In the genomic region with DNA sequence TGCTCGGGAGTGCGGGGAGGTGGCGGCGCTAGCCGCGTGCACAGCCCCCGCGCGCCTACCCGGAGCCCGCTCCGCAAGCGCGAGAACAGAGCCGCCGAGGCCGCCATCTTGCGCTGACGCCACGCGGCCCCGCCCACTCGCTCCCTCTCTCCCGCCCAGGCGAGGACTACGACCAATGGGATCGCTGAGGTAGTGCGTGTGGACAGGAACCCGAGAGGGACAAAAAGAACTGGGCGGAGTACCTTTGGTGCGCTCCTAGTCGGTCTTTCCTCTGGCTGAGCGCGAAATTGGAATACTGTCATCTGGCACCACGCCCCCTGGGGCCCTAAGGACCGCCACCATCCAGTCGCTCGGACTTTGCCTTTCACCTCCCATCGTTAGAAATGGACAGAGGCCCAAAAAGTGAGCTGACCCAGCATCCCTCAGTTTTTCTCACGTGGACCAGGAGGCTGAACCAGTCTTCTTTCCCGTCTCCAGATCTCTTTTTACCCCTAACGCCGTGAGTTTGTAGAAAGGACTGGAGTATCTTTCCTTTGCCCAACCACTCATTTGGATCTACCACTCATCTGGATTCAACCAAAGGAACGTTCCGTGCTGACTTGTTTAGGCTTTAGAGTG, we compare ENCODE assay signal across 8 mouse cellular contexts. TPM values are rescaled to one million over a fixed set of nuclear protein-coding genes. Genes with fewer than 3 reads are reported as not detected.
DNase-seq lines count a peak whose midpoint lies in the region; ATAC-seq and TF ChIP-seq lines count a peak whose summit lies in the region.

TSS of gene Timm50 (minus strand) at position 147 of the 618 bp plus-strand sequence.

- TF ChIP-seq POLR2A in heart, adult 2 months (IDR thresholded peaks at IDR 0.05; ENCODE audit: insufficient read depth, low read depth, low read length): peak; percentile 68

- intact Hi-C loops in heart, adult 2 months (cut with DNase I): loop anchor here (1.0 to 2.0 kb wide), 2 partner anchors 26 to 33 kb away; partner anchors contain the start of gene Supt5

- no peak; the same call in 1 of the 2 replicates for TF ChIP-seq CTCF in heart, adult 2 months (IDR thresholded peaks at IDR 0.05)

- H3K4me2 ChIP-seq in embryonic facial prominence, embryonic 14.5 days (ENCODE audit: low read depth, low read length): peak within 1 kb of the TSS; percentile 87
- peak within 1 kb of the TSS; percentile 90 for H3K4me2 ChIP-seq in limb, embryonic 13.5 days (replicated peaks)
- peak within 1 kb of the TSS; percentile 94 for H3K4me2 ChIP-seq in midbrain, embryonic 16.5 days (ENCODE audit: low read length)

- H3K9ac ChIP-seq in embryonic facial prominence, embryonic 14.5 days (ENCODE audit: low read depth, low read length): peak within 1 kb of the TSS; percentile 93
- peak within 1 kb of the TSS; percentile 77 for H3K9ac ChIP-seq in heart, adult 2 months (ENCODE audit: low read depth, low read length)
- H3K9ac ChIP-seq in limb, embryonic 13.5 days: peak within 1 kb of the TSS; percentile 91
- H3K9ac ChIP-seq in midbrain, embryonic 16.5 days (ENCODE audit: low read depth, low read length): peak within 1 kb of the TSS; percentile 90

- WGBS in embryonic facial prominence, embryonic 14.5 days: 2% methylated on average over 31 of the region's 45 CpGs
- WGBS in heart, adult 2 months: under 1% methylated on average over 45 of the region's 45 CpGs
- WGBS in limb, embryonic 13.5 days: under 1% methylated on average over 41 of the region's 45 CpGs
- under 1% methylated on average over 35 of the region's 45 CpGs for WGBS in midbrain, embryonic 16.5 days

- DNase-seq in 3T3-L1 (ENCODE audit: low read depth, low spot score): peak; percentile 96
- peak; percentile 93 to 96 for DNase-seq in adrenal gland, postnatal 4 days (ENCODE audit: low spot score in 2 of 2)
- peak; percentile 98 for DNase-seq in embryonic facial prominence, embryonic 14.5 days (ENCODE audit: low spot score)
- DNase-seq in heart, adult 2 months: peak; percentile 98 to 99
- peak; percentile 97 to 98 for DNase-seq in kidney, adult 8-10 months
- DNase-seq in spleen, postnatal 10 days (ENCODE audit: low spot score in 2 of 2): peak; percentile 96 to 99

- H3K36me3 ChIP-seq in embryonic facial prominence, embryonic 14.5 days (ENCODE audit: control insufficient read depth, insufficient read depth, low read length): peaks cover 64% of the 10 kb centered on the region
- no peaks in the 10 kb centered on the region for H3K36me3 ChIP-seq in heart, adult 2 months (ENCODE audit: control insufficient read depth, insufficient read depth, low read length)
- peaks cover 66% of the 10 kb centered on the region for H3K36me3 ChIP-seq in limb, embryonic 13.5 days
- H3K36me3 ChIP-seq in midbrain, embryonic 16.5 days (ENCODE audit: control insufficient read depth, insufficient read depth, low read length): peaks cover 34% of the 10 kb centered on the region

- ATAC-seq in embryonic facial prominence, embryonic 14.5 days (ENCODE audit: low read depth): peak; percentile 99
- ATAC-seq in limb, embryonic 13.5 days (ENCODE audit: low FRiP score, low read depth): peak; percentile 98
- peak; percentile 97 for ATAC-seq in midbrain, embryonic 16.5 days

- TF ChIP-seq EP300 in heart, adult 2 months (IDR thresholded peaks at IDR 0.05; ENCODE audit: insufficient read depth, low read depth, low read length): peak; percentile 78; the same call in 1 of the 2 replicates

- H3K79me2 ChIP-seq in heart, adult 2 months (replicated peaks; ENCODE audit: control insufficient read depth, insufficient read depth, low read length): no peaks in the 10 kb centered on the region

- H3K27me3 ChIP-seq in embryonic facial prominence, embryonic 14.5 days (replicated peaks; ENCODE audit: control insufficient read depth, insufficient read depth, low read length): no peaks in the 10 kb centered on the region
- H3K27me3 ChIP-seq in heart, adult 2 months (ENCODE audit: control insufficient read depth, insufficient read depth, low read length): no peaks in the 10 kb centered on the region
- no peaks in the 10 kb centered on the region for H3K27me3 ChIP-seq in limb, embryonic 13.5 days
- H3K27me3 ChIP-seq in midbrain, embryonic 16.5 days (ENCODE audit: control insufficient read depth, insufficient read depth, low read depth, low read length): no peaks in the 10 kb centered on the region

- H3K4me1 ChIP-seq in embryonic facial prominence, embryonic 14.5 days (ENCODE audit: control insufficient read depth, insufficient read depth, low read length): peaks cover 7% of the 10 kb centered on the region; the same call in 1 of the 2 replicates
- H3K4me1 ChIP-seq in heart, adult 2 months (ENCODE audit: control insufficient read depth, insufficient read depth, low read length): peaks cover 4% of the 10 kb centered on the region
- H3K4me1 ChIP-seq in limb, embryonic 13.5 days: peaks cover 19% of the 10 kb centered on the region
- peaks cover 9% of the 10 kb centered on the region for H3K4me1 ChIP-seq in midbrain, embryonic 16.5 days (ENCODE audit: control insufficient read depth, insufficient read depth, low read length)

- H3K9me3 ChIP-seq in embryonic facial prominence, embryonic 14.5 days (ENCODE audit: control insufficient read depth, low read length): no peaks in the 10 kb centered on the region
- no peaks in the 10 kb centered on the region for H3K9me3 ChIP-seq in limb, embryonic 13.5 days
- no peaks in the 10 kb centered on the region for H3K9me3 ChIP-seq in midbrain, embryonic 16.5 days (replicated peaks; ENCODE audit: control insufficient read depth, low read length, poor library complexity, severe bottlenecking)

- H3K4me3 ChIP-seq in embryonic facial prominence, embryonic 14.5 days (ENCODE audit: low read depth, low read length): peak within 1 kb of the TSS; percentile 92
- peak within 1 kb of the TSS; percentile 95 for H3K4me3 ChIP-seq in heart, adult 2 months
- H3K4me3 ChIP-seq in limb, embryonic 13.5 days: peak within 1 kb of the TSS; percentile 92
- peak within 1 kb of the TSS; percentile 87 for H3K4me3 ChIP-seq in midbrain, embryonic 16.5 days (ENCODE audit: low read depth, low read length)

- peak within 1 kb of the TSS; percentile 63; the same call in 1 of the 2 replicates for H3K27ac ChIP-seq in embryonic facial prominence, embryonic 14.5 days (replicated peaks; ENCODE audit: low read depth, low read length)
- peak within 1 kb of the TSS; percentile 82 for H3K27ac ChIP-seq in heart, adult 2 months
- no peak within 1 kb of the TSS for H3K27ac ChIP-seq in limb, embryonic 13.5 days
- H3K27ac ChIP-seq in midbrain, embryonic 16.5 days (ENCODE audit: low read length): peak within 1 kb of the TSS; percentile 82

RNA-seq across cellular contexts. Expression of gene Timm50, which starts in this region (rescaled TPM):
- total RNA-seq in adrenal gland, postnatal 4 days (2021): 10 to 100 TPM; 84.1 to 85.6 TPM
- polyA plus RNA-seq in embryonic facial prominence, embryonic 14.5 days (2014; fragmentation: Nextera tagmentation; extraction: Ambion mirVana): 124 and 134 TPM in 2 replicates
- total RNA-seq in heart, adult 2 months (2021): 10 to 100 TPM; 60.0 to 63.5 TPM
- polyA plus RNA-seq in heart, adult 2 months (2012; rRNA removed): 63.0 and 72.8 TPM in 2 replicates
- 144 and 146 TPM in 2 replicates for polyA plus RNA-seq in limb, embryonic 13.5 days (2015; fragmentation: Nextera tagmentation; extraction: Ambion mirVana)
- 119 and 123 TPM in 2 replicates for polyA plus RNA-seq in midbrain, embryonic 16.5 days (2015; fragmentation: Nextera tagmentation; extraction: Ambion mirVana)
